Mouse (Mus musculus) myocyte (in vitro differentiated cells): ENCODE data around the gene Cpa4.

Experiments
- CEBPB ChIP-seq: IDR thresholded peaks from 2 replicates; pipeline ENCODE4 v1.6.1; 2011; ENCODE audit warnings: mild to moderate bottlenecking, moderate library complexity; ENCODE audit not compliant: poor library complexity, insufficient read depth, severe bottlenecking
- MYOD1 ChIP-seq, 3 experiments: IDR thresholded peaks; one replicate each; pipeline ENCODE4 v1.6.1; 2011; ENCODE audit warnings: control low read depth in 2 of 3, low read depth in 2 of 3, mild to moderate bottlenecking in 2 of 3, moderate library complexity in 1 of 3; ENCODE audit not compliant: insufficient read length in 2 of 3, control insufficient read depth in 1 of 3
- POLR2A ChIP-seq: IDR thresholded peaks from one replicate; pipeline ENCODE4 v1.6.1; 2011; ENCODE audit warnings: low read depth, mild to moderate bottlenecking, control low read depth, moderate library complexity; ENCODE audit not compliant: insufficient read length
- POLR2AphosphoS2 ChIP-seq: IDR thresholded peaks from one replicate; pipeline ENCODE4 v1.6.1; 2011; ENCODE audit warnings: low read depth, control low read depth; ENCODE audit not compliant: insufficient read length
- TCF12 ChIP-seq: IDR thresholded peaks from one replicate; pipeline ENCODE4 v1.6.1; 2011; ENCODE audit warnings: mild to moderate bottlenecking, control low read depth; ENCODE audit not compliant: poor library complexity, insufficient read depth, severe bottlenecking
- USF1 ChIP-seq: IDR thresholded peaks from one replicate; pipeline ENCODE4 v1.6.1; 2011; ENCODE audit warnings: low read depth, mild to moderate bottlenecking, control low read depth, moderate library complexity

DNA sequence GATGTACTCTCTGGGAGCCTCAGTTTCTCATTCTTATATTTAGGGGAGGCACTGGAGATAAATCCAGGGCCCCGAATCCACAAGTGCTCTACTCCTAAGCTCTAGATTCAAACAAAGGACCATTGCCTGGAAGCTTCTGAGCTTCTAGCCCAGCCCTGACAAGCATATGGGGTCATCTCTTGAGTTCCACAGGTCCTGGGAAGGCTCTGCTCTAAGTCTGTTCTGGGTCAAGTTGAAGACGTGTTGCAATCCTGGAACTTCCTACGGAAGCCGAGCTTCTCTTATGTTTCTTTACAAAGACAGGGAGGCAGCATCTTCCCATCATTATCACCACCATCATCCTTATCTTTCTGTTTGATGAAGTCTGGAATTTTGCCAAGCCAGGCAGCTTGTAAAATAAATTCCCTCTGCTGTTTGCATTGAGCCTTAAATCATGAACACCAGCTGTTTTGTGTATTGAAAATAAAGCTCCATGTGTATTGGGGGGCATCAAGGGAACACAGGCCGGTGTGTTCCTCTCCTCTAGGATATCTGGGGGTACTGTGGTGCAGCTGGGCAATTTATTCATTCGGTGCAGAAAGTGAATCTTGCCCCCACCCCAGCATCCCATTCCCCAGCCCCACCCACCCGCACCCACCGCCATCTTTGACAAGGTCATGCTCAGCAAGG is 28.2 kb downstream of the Cpa4 start:
- TF ChIP-seq MYOD1 (IDR thresholded peaks at IDR 0.05; ENCODE audit: control insufficient read depth in 1 of 3, insufficient read length in 2 of 3, low read depth in 2 of 3): no peak
- TF ChIP-seq TCF12: no peak
- no peak for TF ChIP-seq POLR2AphosphoS2
- TF ChIP-seq POLR2A: no peak
- TF ChIP-seq USF1: no peak
- TF ChIP-seq CEBPB: no peak
